Mouse (Mus musculus) urinary bladder, adult 18-20 months (tissue): ENCODE measurements around the gene Mkrn1.
"Not testable (repeated sequence)": the region's sequence is repeated elsewhere in the genome, so short reads cannot be mapped to it uniquely, and the experiment has no call there.

Experiments used
- DNase-seq, 2 experiments: peaks; one replicate each; pipeline ENCODE4 v3.0.0; 2022; ENCODE audit warnings: low spot score in 2 of 2, mixed read lengths in 2 of 2

Gene Mkrn1

DNA sequence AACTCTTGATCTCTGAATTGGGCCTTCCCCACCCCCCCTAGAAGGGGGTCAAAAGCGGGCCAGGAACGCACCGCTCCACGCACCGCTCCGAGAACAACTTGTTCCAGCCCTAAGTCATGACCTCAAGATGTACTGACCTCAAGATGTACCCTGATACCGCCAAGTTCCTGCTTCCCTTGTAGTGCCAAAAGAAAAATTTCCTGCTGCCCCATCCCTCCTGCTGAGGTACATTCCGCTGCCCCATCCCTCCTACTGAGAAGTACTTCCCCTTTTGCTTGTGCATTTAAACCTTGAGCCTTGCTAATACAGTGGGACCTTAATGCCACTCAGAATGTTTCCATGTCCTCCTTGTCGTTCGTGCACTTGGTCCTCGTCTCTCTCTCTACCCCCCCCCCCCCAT lies 10.5 kb upstream of the Mkrn1 start:
- DNase-seq = no peak

- no peak for DNase-seq
These were observed 8.9 kb upstream of the Mkrn1 start for GRCm38 (mm10) chr6:39429007-39429788.

DNA sequence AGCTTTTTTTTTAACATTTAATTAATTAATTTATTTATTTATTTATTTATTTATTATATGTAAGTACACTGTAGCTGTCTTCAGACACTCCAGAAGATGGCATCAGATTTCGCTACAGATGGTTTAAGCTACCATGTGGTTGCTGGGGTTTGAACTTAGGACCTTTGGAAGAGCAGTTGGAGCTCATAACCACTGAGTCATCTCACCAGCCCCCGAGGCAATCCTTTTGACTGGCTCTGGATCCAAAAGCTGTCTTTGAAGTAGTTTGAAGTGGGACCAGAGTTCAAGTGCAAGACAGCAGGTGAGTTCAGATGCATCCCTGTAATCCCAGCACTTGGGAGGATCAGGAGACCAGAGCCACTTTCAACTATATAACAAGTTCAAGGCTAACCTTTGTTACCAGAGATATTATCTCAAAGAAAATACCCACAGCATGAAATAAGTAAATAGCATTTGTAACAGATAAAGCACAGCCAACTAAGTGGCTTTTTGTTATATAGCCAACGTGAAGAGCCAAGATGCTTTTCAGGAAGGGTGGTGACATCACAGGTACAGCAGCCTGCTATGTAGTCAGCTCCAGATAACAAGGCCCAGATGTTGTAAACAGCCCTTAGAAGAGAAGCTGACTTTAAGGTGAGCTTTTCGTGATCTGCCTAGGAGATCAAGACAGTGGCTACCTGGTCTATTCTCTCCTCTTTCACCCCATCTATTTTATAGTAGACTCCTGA lies 7.2 kb upstream of the Mkrn1 start:
- DNase-seq = no peak

DNA sequence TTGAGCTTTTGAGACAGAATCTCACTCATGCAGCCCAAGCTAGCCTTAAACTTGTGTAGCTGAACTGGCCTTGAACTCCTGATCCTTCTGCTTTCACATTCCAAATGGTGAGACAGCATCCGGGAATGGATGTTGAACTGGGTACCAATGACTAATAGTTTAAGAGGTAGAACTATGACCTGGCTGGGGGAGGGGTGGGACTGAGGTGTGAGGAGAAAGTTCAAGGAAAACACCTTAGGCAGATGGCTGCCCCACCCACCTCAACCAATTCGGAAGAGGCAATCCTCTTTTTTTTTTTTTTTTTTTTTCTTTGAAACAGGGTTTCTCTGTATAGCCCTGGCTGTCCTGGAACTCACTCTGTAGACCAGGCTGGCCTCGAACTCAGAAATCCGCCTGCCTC lies 6.5 kb upstream of the Mkrn1 start:
- no peak for DNase-seq

GRCm38 (mm10) chr6:39425181-39425580 lies 4.9 kb upstream of the Mkrn1 start:
- no peak for DNase-seq

GRCm38 (mm10) chr6:39423686-39424085 lies 3.4 kb upstream of the Mkrn1 start:
- no peak for DNase-seq

DNA sequence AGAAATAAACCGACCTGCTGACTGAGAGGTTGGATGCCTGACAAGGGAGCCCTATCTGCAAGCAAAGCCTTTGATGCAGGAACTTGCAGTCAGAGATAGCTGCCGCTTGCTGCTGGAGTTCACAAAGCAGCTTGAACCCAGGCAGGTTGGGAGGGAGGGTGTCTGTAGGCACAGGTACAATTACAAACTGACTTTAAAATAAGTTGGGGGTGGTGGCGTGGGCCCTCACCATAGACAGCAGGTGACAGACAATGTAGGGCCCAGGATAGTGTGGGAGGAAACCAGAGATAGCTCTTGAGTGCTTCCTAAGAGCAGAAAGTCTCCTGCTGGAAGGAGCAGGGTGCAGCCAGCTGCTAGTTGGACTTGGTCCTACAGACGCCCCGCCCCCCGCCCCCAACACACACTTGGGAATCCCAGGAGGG lies 2.9 kb upstream of the Mkrn1 start:
- DNase-seq = no peak

GRCm38 (mm10) chr6:39420867-39421266 lies 605 bp upstream of the Mkrn1 start:
- no peak for DNase-seq

DNA sequence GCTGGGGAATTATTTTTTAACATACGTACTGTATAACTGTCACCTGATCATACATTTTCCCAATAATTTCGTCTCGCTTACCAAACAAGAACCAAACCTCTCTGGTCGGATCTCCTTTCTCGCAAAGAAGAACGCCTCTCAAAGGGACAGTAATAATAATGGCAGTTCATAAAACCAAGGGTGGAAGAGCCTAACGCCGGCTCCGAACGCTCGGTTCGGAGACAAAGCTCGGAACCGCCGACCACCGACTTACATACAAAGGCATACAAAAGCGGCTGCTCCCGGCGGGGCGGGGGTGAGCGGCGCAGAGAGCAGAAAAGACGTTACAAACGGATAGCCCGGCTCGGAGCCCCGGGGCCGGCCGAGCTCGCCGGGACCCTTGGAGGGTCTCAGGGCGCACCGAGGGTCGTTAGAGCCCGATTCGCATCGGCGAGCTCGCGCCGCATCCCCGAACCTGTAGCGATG lies 844 bp downstream of the Mkrn1 start:
- no peak for DNase-seq

DNA sequence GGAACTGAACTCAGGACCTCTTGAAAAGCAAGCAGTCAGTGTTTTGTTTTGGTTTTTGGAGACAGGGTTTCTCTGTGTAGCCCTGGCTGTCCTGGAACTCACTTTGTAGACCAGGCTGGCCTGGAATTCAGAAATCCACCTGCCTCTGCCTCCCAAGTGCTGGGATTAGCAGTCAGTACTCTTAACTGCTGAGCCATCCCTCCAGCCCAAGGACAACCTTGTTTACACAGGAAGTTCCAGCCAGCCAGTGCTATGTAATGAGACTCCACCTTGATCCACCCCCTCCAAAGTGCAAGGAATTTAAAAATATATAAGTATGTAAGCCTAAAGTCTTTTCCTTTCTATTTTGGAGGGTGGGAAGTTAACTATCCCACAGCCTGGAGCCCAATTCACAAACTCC lies 3.6 kb downstream of the Mkrn1 start:
- not testable (repeated sequence) for DNase-seq

DNA sequence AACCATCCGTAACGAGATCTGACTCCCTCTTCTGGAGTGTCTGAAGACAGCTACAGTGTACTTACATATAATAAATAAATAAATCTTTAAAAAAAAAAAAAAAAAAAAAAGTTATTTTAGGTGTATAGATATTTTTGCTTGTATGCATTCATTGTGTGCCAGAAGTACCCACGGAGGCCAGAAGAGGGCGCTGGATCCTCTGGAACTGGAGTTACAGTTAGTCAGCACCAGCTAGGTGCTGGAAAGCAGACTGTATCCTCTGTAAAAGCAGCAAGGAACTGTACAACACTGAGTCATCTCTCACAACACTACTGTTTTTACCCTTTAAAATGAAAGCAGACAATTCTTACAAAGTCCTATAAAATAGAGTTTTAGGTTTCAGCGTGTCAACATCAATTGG lies 4.5 kb downstream of the Mkrn1 start:
- DNase-seq = peak in 1 of 2 experiments; percentile 33

DNA sequence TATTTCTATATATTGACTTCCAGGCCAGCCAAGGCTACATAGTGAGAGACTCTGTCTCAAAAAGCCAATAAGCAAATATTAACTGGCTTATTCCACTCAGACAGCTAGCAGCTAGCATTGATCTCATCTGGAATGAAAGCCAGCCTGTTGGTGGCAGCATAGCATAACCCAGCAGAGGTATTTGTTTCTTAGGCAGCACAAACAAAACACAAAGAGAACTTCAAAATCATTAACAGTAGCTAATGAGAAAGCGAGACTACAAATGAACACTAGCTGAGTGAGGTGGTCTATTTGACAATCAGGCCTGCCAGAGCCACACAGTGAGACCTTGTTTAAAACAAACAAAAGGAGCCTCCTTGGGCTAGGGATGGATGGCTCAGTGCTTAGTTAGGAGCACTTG lies 6.2 kb downstream of the Mkrn1 start:
- DNase-seq = no peak

GRCm38 (mm10) chr6:39406480-39406879 lies 13.8 kb downstream of the Mkrn1 start:
- no peak for DNase-seq

DNA sequence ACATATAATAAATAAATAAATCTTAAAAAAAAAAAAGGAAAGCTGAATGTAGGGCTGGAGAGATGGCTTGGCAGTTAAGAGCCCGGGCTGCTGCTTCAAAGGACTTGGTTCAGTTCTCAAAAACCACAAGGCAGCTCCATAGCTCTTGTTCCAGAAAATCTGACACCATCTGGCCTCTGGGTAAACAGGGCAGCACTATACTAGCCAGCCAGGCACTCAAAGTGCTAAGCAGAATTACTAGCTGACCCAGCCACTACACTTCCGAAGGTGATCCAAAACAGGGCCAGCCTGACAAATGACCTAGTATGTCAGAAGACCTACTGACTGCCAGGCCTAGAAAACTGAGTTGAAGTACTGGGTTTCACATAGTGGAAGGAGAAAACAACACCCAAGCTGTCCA lies 17.1 kb downstream of the Mkrn1 start:
- no peak for DNase-seq

DNA sequence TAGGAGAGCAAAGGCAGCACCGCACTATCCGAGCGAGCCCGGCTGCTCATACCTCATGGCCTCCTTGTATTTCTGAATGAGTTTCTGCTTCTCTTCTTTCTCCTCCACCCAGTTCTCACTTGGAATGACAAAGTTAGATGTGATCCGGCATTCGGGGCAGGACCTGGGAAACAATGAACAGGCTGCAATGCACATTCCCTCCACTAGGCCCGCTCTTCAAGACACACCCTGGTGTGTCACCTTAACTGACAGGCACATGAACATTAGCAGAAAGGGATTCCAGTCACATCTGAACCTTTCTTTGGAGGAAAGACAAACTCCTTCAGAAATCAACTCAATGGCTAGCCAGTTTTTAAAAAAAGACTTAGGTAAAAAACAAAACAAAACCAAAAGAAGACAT lies 19.9 kb downstream of the Mkrn1 start:
- DNase-seq = no peak

- DNase-seq = no peak
These were observed 21.9 kb downstream of the Mkrn1 start for GRCm38 (mm10) chr6:39398342-39398741.

DNA sequence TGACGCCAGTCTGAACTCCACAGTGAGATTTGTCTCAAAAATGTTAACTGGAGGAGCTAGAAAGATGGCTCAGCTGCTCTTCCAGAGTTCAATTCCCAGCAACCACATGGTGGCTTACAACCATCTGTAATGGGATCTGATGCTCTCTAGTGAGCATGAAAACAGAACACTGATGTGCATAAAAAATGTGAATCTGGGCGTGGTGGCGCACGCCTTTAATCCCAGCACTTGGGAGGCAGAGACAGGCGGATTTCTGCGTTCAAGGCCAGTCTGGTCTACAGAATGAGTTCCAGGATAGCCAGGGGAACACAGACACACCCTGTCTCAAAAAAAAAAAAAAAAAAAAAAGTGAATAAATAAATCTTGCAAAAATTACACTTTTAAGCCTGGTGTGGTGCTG lies 23.2 kb downstream of the Mkrn1 start:
- no peak for DNase-seq

DNA sequence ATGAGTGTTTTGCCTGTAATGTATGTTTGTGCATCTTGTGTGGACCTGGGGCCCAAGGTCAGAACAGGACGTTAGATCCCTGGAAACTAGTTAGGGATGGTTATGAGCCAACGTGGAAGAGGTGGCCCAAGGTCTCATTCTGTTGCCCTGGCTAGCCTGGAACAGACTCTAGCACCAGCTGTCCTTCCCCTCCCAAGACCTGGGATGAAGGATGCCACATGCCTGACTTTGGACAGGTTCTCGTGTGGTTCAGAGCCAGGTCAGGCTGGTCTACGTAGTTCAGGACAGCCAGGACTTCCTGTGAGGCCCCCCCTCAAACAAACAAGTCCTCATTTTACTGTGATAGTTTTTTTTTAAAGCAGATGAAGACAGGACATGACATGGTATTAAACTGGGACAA lies 24.3 kb downstream of the Mkrn1 start:
- DNase-seq = no peak

DNA sequence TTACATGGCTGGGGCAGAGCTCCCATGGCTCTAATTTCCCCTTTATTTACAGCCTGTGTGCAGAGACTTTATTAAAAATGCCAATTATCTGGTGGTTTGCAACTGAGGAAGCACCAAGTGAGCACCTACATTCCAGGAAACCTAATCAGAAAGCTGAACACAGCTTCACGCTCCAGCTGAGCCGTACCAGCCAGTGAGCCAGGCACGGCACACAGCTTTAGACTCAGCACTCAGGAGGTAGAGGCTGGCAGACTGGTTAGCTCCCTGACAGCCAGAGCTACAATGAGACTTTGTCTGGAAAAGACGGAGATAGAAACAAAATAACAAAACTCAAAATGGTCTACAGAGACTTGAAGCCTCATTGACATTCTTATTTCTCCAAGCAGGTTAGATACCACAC lies 24.8 kb downstream of the Mkrn1 start:
- no peak for DNase-seq

DNA sequence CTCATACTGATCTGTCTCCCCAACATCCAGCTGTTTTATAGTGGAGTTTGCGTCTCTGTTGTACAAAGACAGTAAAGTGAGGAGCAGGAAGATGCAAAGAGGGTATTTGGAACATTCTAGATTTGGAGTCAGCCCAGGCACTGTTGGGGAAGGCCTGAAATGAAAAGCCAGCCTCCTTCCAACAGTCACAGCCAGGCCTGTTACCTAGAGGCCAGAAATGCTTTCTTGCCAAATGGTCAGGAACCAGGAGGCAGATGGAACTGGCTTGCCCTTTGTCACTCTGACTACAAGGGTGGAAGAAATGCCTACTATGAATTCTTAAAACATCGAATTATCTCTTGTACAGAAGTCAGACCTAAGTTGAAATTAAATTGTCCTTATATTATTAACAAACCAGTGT lies 30.3 kb downstream of the Mkrn1 start:
- DNase-seq = no peak

DNA sequence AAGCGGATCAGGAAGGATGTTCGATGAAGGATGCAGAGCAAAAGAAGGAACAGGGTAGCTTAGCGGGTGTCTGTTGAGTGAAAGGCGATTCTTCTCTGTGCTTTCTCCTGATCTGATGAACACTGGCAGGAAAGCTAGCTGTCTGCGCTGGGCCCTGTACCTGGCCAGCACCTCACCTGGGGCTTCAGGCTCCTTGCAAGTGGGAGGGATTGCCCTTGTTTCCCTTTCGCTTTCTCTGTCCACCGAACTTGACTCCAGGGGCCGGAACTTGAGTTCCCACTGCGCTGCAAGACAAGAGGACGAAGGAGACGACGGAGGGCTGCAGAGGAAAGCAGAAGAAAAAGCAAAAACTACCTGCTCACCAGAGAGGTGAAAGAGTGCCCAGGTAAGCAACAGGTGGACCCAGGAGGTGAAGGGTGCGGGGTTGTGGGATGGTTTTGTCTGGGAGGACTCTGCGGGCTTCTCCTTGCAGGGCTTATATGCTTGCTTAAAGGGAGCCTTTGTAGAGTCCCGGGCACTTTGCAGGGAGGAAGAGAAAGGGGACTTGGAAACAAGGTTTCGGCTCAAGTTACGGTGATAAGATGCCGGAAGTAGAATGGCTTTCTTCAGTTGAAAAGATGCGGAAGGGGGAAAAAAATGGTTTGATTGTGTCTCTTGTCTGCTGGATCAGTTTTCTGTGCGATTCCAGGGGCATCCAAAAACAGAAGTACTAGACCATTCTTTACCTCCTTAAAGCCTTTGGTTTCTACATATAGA lies 39.0 kb downstream of the Mkrn1 start, which contains the start of gene Rab19:
Rab19 (plus strand) TSS at position 51 of the 756 bp plus-strand sequence.
- DNase-seq = peak; percentile 42 to 56

DNA sequence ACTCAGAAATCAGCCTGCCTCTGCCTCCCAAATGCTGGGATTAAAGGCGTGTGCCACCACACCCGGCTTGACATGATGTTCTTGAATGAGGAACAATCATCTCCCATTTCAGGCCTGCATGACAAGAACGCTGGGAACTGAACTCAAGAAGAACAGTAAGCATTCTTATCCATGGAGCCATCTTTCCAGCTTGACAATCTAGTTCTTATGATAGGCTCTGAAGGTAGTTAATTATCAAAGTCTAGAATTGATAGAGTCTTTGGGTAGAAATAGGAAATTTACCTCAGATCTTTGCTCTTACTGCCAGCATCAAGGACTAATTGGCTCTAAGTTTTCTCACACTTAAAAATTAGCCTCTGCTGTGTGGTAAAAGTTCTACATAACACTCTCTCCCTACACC lies 40.0 kb downstream of the Mkrn1 start:
- DNase-seq = no peak
